ENCODE assay signal across 23 mouse cellular contexts in genomic region chr1:107897743-107898437, GRCm38 (mm10).
"Had no signal": no experiment of that assay in that cellular context is flagged by ENCODE, and none has a peak within 500 bp of the region (broad histone marks: within the 10 kb centered on the region; RNA-seq: fewer than 3 reads in every experiment).

No protein-coding gene starts in this region.

- H3K27ac ChIP-seq: kidney, postnatal 0 days; layer of hippocampus, adult 2 months; limb, embryonic 10.5 days; limb, embryonic 13.5 days; liver, embryonic 12.5 days; liver, embryonic 15.5 days; lung, embryonic 15.5 days; midbrain, embryonic 12.5 days; stomach, postnatal 0 days had no signal

- H3K9me3 ChIP-seq: limb, embryonic 10.5 days; limb, embryonic 13.5 days; liver, embryonic 12.5 days; liver, embryonic 15.5 days; lung, embryonic 15.5 days; midbrain, embryonic 12.5 days had no signal

- H3K27me3 ChIP-seq: limb, embryonic 13.5 days; liver, embryonic 12.5 days; liver, embryonic 15.5 days; lung, embryonic 15.5 days; megakaryocyte, embryonic 14.5 days; midbrain, embryonic 12.5 days had no signal

- ATAC-seq: liver, embryonic 12.5 days had no signal

- H3K4me3 ChIP-seq: layer of hippocampus, adult 2 months; limb, embryonic 10.5 days; limb, embryonic 13.5 days; liver, embryonic 12.5 days; liver, embryonic 15.5 days; lung, embryonic 15.5 days; megakaryocyte, embryonic 14.5 days; midbrain, embryonic 12.5 days had no signal

- DNase-seq: kidney, adult 2 months; kidney, postnatal 25 days; layer of hippocampus, adult 9-11 months; liver; lung, adult 18-20 months; lung, postnatal 10 days; lung, postnatal 36 days; right cerebral cortex, adult 18-20 months; right cerebral cortex, postnatal 14 days; right cerebral cortex, postnatal 4 days; thymus, adult 2 months; thymus, postnatal 14 days; thymus, postnatal 4 days had no signal

- H3K4me1 ChIP-seq: limb, embryonic 10.5 days; limb, embryonic 13.5 days; liver, embryonic 12.5 days; liver, embryonic 15.5 days; lung, embryonic 15.5 days; megakaryocyte, embryonic 14.5 days had no signal

- H3K36me3 ChIP-seq: limb, embryonic 10.5 days; limb, embryonic 13.5 days; liver, embryonic 12.5 days; liver, embryonic 15.5 days; lung, embryonic 15.5 days; midbrain, embryonic 12.5 days had no signal

- H3K9ac ChIP-seq: limb, embryonic 13.5 days; liver, embryonic 12.5 days; liver, embryonic 15.5 days; lung, embryonic 15.5 days; midbrain, embryonic 12.5 days had no signal

- H3K4me2 ChIP-seq: limb, embryonic 13.5 days; liver, embryonic 12.5 days; liver, embryonic 15.5 days; lung, embryonic 15.5 days; midbrain, embryonic 12.5 days had no signal
